Mouse (Mus musculus): ENCODE data around the gene Stim1. TPM values are rescaled to one million over a fixed set of nuclear protein-coding genes. Genes with fewer than 3 reads are reported as not detected.
A peak's percentile ranks its signal among the peaks of the same experiment; 100 is the strongest.
"Not testable (repeated sequence)": the region's sequence is repeated elsewhere in the genome, so short reads cannot be mapped to it uniquely, and the experiment has no call there.

The Stim1 gene
- total RNA-seq, 2 experiments from 2014 or later = 74.4 to 80.5 TPM

- no peak for DNase-seq (ENCODE audit: low spot score in 2 of 2)
Measured at GRCm38 (mm10) chr7:102349236-102349635, 81.6 kb downstream of the Stim1 start.

DNA sequence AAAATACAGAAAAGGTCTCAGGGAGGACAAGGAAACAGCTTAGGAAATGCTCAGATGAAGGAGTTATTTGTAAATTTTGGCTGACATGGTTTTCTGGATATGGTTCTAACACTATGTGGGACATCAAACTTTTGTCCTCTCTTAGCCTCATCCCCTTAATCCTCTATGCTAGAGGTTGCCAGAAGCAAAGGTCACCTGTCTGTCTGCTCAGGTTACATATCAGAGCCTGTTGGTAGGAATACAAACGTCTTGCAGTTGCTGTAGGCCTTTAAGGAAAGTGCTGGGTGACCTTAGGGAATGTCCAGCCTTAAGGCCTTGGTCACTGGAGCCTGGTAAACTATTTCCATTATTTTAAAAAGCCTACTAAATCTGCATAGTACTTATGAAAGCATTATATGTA, 85.8 kb downstream of the Stim1 start:
- no peak for DNase-seq (ENCODE audit: low spot score in 2 of 2)

DNA sequence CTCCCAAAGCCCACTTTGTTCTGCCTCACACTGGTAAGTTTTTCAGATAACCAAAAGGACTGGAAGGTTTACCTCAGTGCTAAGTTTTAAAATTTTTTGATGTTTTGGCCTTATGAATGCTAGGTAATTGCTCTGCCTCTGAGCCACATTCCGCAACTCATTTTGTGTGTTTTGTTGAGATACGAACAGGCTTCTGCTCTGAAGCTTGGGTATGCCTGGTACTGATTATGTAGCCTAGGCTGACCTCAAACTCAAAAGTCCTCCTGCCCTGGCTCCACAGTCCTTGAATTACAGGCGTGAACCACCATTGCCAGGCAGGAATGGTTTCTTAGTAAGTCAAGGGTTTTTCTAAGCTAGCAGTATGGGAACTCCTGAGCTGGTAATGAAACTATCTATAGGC, 90.5 kb downstream of the Stim1 start:
- no peak for DNase-seq (ENCODE audit: low spot score in 2 of 2)

GRCm38 (mm10) chr7:102361297-102361696, 93.7 kb downstream of the Stim1 start:
- DNase-seq (ENCODE audit: low spot score in 2 of 2) = no peak

DNA sequence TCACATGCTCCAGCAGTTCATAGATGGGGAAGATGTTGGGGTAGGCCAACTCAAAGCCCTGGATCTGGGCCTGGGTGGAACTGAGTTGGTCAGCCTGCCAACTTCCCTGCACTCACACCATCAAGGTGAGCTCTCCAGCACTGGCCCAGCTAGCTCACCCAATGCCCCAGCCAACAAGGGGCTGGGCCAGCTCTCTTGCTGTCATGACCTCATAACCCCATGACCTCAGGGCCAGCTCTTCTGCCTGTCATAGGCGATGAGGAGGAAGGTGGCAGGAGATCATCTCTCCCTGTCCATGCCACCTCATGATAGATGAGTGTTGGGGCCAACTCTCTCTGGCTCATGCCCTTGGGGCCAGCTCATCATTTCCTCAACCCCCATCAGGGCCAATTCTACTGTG, 96.2 kb downstream of the Stim1 start:
- DNase-seq (ENCODE audit: low spot score in 2 of 2) = no peak

- DNase-seq (ENCODE audit: low spot score in 2 of 2) = peak; percentile 77 to 83
Measured at GRCm38 (mm10) chr7:102369661-102370060, 102.1 kb downstream of the Stim1 start.

DNA sequence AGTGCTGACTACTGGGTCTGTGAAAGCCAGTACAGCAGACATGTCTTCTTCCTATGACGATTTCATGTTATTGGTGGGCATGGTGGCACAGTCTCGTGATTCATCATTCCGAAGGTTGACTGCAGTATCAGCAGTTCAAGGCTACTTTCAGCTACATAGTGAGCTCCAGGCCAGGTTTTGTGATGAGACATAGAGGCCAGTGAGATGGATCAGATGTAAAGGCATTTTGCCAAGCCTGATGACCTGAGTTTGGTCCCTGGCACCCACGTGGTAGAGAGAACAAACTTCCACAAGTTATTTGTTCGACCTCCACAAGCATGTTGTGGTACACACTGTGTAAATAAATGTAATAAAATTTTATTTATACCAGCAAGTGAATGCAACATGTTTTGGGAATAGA, 102.9 kb downstream of the Stim1 start:
- DNase-seq (ENCODE audit: low spot score in 2 of 2) = no peak

GRCm38 (mm10) chr7:102373382-102374072, 105.9 kb downstream of the Stim1 start:
- DNase-seq (ENCODE audit: low spot score in 2 of 2) = no peak

DNA sequence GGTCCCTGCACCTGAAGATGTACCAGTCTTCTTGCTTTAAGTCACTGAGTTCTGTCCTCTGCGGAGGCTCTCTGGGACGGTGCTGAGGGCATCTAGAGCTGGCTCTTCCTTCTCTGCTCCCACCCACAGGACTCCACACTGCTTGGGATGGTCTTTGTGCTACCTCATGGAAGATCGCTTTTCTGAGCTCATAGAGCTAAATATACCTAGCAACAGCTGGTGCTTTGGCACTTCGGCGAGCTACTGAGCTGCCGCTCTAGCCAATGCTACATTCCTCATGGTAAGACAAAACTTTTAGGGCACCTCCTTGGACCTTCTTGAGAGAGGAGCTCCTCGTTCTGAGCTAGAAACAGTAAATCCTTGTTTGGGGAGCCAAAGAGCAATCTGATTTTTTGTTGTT, 115.6 kb downstream of the Stim1 start:
- DNase-seq (ENCODE audit: low spot score in 2 of 2) = peak; percentile 22 to 26

DNA sequence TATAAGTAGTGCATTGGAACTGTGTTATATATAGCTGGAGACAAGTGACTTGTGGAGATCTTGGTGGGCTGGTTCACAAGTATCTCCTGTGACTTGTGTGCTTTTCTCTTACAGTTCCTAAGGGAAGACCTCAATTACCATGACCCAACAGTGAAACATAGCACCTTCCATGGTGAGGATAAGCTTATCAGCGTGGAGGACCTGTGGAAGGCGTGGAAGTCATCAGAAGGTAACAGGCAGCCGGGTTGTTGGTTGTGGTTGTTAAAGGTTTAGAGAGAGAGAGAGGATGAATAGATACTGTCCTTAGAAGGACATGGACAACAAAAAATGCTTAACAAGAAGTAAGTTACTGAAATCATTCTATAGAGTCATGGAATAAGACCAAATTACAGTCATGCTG, 118.4 kb downstream of the Stim1 start:
- no peak for DNase-seq (ENCODE audit: low spot score in 2 of 2)

DNA sequence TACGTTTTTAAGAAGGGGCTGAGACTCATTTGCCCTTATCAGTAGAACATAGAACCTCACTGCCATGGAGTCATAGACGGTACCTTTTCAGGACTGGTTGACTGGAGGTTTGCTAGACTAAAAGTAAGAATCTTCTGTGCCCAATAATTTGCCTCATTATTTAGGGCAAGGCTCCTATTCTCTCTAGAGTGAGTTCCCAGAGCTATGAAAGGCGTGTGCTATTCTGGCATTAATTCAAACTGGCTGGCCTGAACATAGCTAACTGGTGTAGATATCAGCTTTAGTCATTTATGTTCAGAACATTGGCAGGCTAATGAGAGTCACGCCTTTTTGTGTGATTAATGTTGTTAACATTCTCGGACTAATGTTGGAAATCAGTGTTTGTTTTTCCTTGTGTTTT, 121.5 kb downstream of the Stim1 start:
- DNase-seq (ENCODE audit: low spot score in 2 of 2) = no peak

DNA sequence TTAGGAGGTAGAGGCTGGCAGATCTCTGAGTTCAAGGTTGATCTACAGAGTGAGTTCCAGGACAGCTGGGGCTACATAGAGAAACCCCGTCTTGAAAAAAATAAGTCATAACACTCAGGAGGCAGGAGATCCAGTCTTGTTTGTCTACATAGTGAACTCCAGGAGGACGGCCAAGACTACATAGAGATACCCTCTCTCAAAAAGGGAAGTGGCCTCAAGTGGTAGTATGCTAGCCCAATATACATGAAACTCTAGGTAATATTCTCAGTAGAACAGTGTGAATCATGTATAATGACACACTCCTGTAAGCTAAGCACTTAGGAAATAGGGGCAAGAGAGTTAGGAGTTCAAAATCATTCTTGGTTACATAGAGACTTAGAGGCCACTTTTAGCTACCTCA, 126.3 kb downstream of the Stim1 start:
- DNase-seq (ENCODE audit: low spot score in 2 of 2) = no peak

GRCm38 (mm10) chr7:102395894-102396293, 128.3 kb downstream of the Stim1 start:
- peak in 1 of 2 experiments; percentile 6 for DNase-seq (ENCODE audit: low spot score in 2 of 2)

GRCm38 (mm10) chr7:102396331-102396730, 128.7 kb downstream of the Stim1 start:
- no peak for DNase-seq (ENCODE audit: low spot score in 2 of 2)

DNA sequence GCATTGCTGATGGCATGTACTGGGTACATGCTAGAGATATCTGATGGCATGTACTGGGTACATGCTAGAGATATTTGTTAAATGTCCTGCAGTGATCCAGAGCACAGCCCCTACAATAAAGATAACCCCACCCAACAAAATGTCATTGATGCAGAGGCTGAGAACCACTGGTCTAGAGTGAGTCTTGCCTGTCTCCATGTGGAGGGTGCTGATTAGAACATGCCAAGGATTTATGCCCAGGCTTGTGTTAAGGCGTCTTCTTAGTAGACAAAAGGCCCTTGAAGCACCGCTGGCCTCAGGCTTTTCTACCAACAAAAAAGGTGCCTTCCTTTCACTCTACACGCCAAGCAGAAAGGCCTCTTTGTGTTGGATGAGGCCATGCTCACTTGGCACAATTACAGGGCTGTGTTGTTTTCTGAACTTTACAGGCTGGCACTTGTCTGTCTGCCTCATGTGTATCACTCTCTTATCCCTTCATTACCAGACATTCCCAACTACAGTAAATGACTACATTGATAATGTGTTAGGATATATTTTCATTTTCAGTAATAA, 131.7 kb downstream of the Stim1 start:
- no peak for DNase-seq (ENCODE audit: low spot score in 2 of 2)

GRCm38 (mm10) chr7:102404118-102404517, 136.5 kb downstream of the Stim1 start:
- DNase-seq (ENCODE audit: low spot score in 2 of 2) = no peak

GRCm38 (mm10) chr7:102407440-102407839, 139.8 kb downstream of the Stim1 start:
- DNase-seq (ENCODE audit: low spot score in 2 of 2) = no peak

GRCm38 (mm10) chr7:102415272-102415671, 147.7 kb downstream of the Stim1 start:
- DNase-seq (ENCODE audit: low spot score in 2 of 2) = not testable (repeated sequence)

- DNase-seq (ENCODE audit: low spot score in 2 of 2) = no peak
Measured at GRCm38 (mm10) chr7:102415841-102416240, 148.2 kb downstream of the Stim1 start.

DNA sequence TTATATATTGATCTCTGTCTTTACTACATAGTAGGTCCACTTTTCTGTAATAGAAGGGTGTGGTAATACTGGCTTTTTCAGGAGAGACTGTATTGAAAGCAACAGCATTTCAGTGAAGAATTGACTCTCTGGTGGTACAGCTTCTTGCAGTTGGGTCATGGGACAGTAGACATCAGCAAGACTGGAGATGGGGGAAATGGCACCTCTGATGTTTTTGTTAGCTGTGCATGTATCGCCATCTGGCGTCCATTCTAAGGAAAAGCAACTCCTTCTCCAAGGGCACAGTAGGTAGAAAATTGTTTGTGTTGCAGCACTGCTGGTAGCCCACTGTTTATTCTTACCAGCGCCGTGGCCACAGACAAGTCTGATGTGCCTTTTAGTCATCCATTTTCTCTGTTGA, 149.8 kb downstream of the Stim1 start:
- DNase-seq (ENCODE audit: low spot score in 2 of 2) = peak; percentile 47 to 59

GRCm38 (mm10) chr7:102422036-102422435, 154.4 kb downstream of the Stim1 start:
- no peak for DNase-seq (ENCODE audit: low spot score in 2 of 2)

DNA sequence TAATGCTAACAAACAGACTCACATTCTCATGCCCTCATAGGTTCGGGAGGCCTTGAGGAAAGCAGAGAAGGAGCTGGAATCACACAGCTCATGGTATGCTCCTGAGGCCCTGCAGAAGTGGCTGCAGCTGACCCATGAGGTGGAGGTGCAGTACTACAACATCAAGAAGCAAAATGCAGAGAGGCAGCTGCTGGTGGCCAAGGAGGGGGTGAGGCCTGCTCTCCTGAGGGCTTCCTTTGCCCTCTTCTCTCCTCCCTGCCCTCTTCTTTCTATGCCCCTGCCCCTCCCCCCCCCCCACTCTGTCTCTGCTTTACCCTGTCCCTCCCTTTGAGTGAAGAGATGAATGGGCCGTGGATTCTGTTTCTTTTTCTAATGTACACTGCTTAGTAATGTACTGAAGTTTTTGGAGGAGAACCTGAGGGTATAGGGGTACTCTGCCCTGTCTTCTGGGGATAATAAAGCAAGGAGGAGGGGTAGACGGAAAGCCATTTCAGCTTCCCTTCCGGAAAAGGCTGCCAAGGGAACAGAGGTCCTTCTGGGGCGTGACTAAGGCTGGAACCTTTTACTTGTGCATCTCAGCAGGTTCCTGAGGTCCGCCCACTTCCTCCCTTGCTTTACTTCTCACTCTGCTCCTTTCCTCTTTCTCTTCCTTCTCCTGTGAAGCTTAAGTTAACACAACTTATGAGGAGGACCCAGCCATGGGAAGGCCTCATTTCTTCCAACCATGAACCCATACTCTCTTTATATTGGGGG, 158.5 kb downstream of the Stim1 start:
- DNase-seq (ENCODE audit: low spot score in 2 of 2) = no peak
